Mouse (Mus musculus) liver, embryonic 11.5 days (tissue): ENCODE data around the gene Mettl7a3. TPM values are rescaled to one million over a fixed set of nuclear protein-coding genes. Genes with fewer than 3 reads are reported as not detected.

ENCODE experiments used
- ATAC-seq: fragments of 200-750 bp; cut with Nextera tagmentation; replicated peaks from 2 replicates; pipeline ENCODE4 v1.8.0; 2017; ENCODE audit warnings: moderate number of reproducible peaks, mild to moderate bottlenecking, moderate TSS enrichment, moderate library complexity; ENCODE audit not compliant: low FRiP score
- DNase-seq: peaks from one replicate; pipeline ENCODE4 v3.0.0-alpha.2; 2017; ENCODE audit warnings: low spot score
- H3K27ac ChIP-seq: fragments of 300-500 bp; sonication (generic); 2 replicates; pipeline ENCODE4 v1.5.1; 2014; ENCODE audit warnings: mild to moderate bottlenecking, low read depth, low read length, control low read depth
- H3K27me3 ChIP-seq: fragments of 300-500 bp; sonication (generic); replicated peaks from 2 replicates; pipeline ENCODE4 v1.6.1; 2014; ENCODE audit warnings: low read length, mixed read lengths; ENCODE audit not compliant: control insufficient read depth, insufficient read depth
- H3K36me3 ChIP-seq: fragments of 300-500 bp; sonication (generic); 2 replicates; pipeline ENCODE4 v1.6.1; 2014; ENCODE audit warnings: mild to moderate bottlenecking, low read length, moderate library complexity, mixed read lengths; ENCODE audit not compliant: control insufficient read depth, insufficient read depth
- H3K4me1 ChIP-seq: fragments of 300-500 bp; sonication (generic); replicated peaks from 2 replicates; pipeline ENCODE4 v1.6.1; 2014; ENCODE audit warnings: low read length, mixed read lengths; ENCODE audit not compliant: control insufficient read depth, insufficient read depth
- H3K4me2 ChIP-seq: fragments of 300-500 bp; sonication (generic); 2 replicates; pipeline ENCODE4 v1.6.1; 2014; ENCODE audit warnings: mild to moderate bottlenecking, control low read depth, moderate library complexity
- H3K4me3 ChIP-seq: fragments of 300-500 bp; sonication (generic); 2 replicates; pipeline ENCODE4 v1.5.1; 2014; ENCODE audit warnings: low read depth, low read length, control low read depth
- H3K9ac ChIP-seq: fragments of 300-500 bp; sonication (generic); 2 replicates; pipeline ENCODE4 v1.6.1; 2014; ENCODE audit warnings: low read depth, low read length, control low read depth
- H3K9me3 ChIP-seq: fragments of 300-500 bp; sonication (generic); 2 replicates; pipeline ENCODE4 v1.6.1; 2016; ENCODE audit warnings: low read length, inconsistent platforms, mixed read lengths; ENCODE audit not compliant: control insufficient read depth
- WGBS: fragments of 180-500 bp; shearing (Covaris S2); extraction: QIAGEN DNeasy Blood & Tissue Kit; methylation state at CpG from one replicate; pipeline ENCODE4 v1.1.7; 2014; 5-methylcytosine and 5-hydroxymethylcytosine counted together
- polyA plus RNA-seq: library from polyadenylated mRNA; unstranded; fragments of >200 nt; fragmentation: Nextera tagmentation; extraction: Ambion mirVana; gene quantifications from 2 replicates; pipeline ENCODE4 v1.2.1, GENCODE M21; 2014

Mettl7a3 gene
- not detected in 2 replicates for polyA plus RNA-seq

DNA sequence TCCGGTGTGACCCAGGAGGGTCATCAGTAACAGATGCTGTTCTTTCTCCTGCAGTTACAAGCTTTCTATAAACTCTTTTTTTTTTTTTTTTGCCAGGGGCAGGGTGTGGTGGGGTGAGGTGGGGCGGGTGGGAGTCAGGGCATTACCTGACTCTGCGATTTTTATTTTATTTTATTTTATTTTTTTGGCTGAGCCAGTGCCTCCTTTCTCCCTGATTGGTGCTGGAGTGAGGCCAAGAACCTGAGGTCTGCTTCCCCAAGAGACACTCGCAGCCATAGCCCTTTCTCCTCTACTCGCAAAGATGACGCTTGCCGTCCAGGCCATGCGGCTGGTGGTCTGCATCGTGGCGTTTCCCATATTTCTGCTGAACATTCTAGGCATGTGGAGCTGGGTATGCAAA is at the start of gene Mettl7a3:
Gene Mettl7a3, plus strand, starts transcription at position 301 of the 400 bp plus-strand sequence.
- WGBS, result 85% methylated on average over 10 of the region's 10 CpGs
- H3K9me3 ChIP-seq, result no peaks in the 10 kb centered on the region
- H3K27ac ChIP-seq, result no peak within 1 kb of the TSS
- no peak within 1 kb of the TSS for H3K4me2 ChIP-seq
- DNase-seq (no peak), ATAC-seq (no peak)
- no peaks in the 10 kb centered on the region for H3K27me3 ChIP-seq
- no peaks in the 10 kb centered on the region for H3K36me3 ChIP-seq
- no peak within 1 kb of the TSS for H3K9ac ChIP-seq
- H3K4me3 ChIP-seq, result no peak within 1 kb of the TSS
- H3K4me1 ChIP-seq, result no peaks in the 10 kb centered on the region

DNA sequence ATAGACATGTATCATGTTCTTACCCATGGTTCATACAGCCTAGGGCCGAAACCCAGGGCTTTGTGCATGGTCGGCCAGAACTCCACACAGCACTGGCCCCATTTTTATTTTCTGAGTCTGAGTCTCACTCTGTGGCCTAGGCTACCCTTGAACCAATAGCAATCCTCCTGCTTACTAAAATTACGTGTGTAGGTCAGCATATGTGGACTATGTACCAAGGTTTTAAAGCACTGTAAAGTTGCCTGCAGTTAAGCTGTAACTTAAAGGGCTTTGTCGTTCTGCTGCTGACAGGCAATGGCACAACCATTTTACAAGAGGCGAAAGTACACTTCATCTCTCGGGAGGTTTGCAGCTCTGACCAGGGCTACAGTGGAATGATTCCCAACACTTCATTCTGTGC is 45.7 kb upstream of the Mettl7a3 start:
- Histone ChIP-seq H3K4me3 (no peak overlapping the region), H3K4me2 (no peak overlapping the region), H3K9ac (no peak overlapping the region), H3K27me3 (no peaks in the 10 kb centered on the region), H3K4me1 (no peaks in the 10 kb centered on the region), H3K27ac (no peak overlapping the region), H3K9me3 (no peaks in the 10 kb centered on the region), H3K36me3 (no peaks in the 10 kb centered on the region)
- ATAC-seq, result no peak
- no peak for DNase-seq
- WGBS, result 87% methylated on average over 6 of the region's 6 CpGs

DNA sequence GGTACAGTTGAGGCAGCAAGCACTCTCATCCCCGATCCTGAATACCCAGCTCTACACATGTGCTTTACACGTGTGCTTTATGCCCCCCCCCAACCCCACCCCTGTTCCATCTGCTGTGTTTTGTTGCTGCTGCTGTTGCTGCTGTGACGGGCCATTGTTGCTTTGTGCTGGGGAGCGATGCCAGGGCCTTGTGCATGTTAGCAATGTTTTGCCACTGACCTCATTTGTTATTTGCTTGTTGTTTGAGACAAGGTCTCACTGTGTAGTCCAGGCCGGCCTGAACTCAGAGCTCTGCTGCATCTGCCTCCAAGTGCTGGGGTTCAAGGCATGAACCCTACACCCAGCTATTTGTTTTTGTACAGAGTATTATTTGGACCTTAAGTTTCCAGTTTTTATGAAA is 43.9 kb upstream of the Mettl7a3 start:
- WGBS, result 78% methylated on average over 5 of the region's 5 CpGs
- ATAC-seq (no peak), DNase-seq (no peak)
- no peak overlapping the region for H3K27ac ChIP-seq
- H3K9ac ChIP-seq, result no peak overlapping the region
- H3K27me3 ChIP-seq, result no peaks in the 10 kb centered on the region
- H3K9me3 ChIP-seq, result no peaks in the 10 kb centered on the region
- H3K36me3 ChIP-seq, result no peaks in the 10 kb centered on the region
- no peaks in the 10 kb centered on the region for H3K4me1 ChIP-seq
- no peak overlapping the region for H3K4me2 ChIP-seq
- no peak overlapping the region for H3K4me3 ChIP-seq

DNA sequence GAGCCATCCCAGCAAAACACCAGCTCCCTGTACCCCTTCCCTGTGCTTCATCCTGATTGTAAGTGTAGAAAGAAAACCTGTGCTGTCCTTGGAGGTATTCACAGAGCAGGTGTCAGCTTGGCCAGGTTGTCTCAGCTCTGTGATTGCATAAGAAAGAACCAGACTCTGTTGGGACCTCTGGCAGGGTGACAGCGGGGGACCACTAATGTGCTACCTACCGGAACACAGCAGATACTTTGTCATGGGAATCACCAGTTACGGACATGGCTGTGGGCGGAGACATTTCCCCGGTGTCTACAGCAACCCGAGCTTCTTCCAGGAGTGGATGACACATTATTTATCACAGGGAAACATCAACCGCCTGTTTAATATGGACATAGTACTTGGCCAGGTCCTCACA is 42.4 kb upstream of the Mettl7a3 start:
- DNase-seq, result no peak
- 61% methylated on average over 7 of the region's 7 CpGs for WGBS

DNA sequence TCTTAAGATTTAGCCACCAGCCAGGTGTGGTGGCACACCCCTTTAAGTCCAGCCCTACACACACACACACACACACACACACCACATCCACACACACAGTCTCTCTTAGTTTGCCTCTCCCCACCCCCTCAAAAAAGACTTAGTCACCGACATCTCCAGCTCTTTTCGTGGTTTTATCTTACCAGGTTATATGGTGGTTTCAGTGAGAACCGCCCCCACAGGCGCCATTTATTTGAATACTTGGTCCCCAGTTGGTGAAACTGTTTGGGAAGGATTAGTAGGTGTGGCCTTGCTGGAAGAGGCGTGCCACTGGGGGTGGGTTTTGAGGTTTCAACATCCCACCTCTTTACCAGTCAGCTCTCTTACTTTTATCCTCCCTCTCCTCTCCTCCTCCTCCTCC is 36.9 kb upstream of the Mettl7a3 start:
- Histone ChIP-seq H3K27me3 (no peaks in the 10 kb centered on the region), H3K9me3 (no peaks in the 10 kb centered on the region), H3K4me3 (no peak overlapping the region), H3K36me3 (no peaks in the 10 kb centered on the region), H3K4me1 (peaks cover 7% of the 10 kb centered on the region; the same call in 1 of the 2 replicates), H3K27ac (no peak overlapping the region), H3K4me2 (no peak overlapping the region), H3K9ac (no peak overlapping the region)
- ATAC-seq (no peak), DNase-seq (no peak)
- 73% methylated on average over 5 of the region's 5 CpGs for WGBS

More for the DNA sequence above, 42.4 kb upstream of the Mettl7a3 start:
- no peaks in the 10 kb centered on the region for H3K36me3 ChIP-seq
- H3K9ac ChIP-seq, result no peak overlapping the region
- H3K9me3 ChIP-seq, result no peaks in the 10 kb centered on the region
- H3K27ac ChIP-seq, result no peak overlapping the region
- H3K27me3 ChIP-seq, result no peaks in the 10 kb centered on the region
- no peaks in the 10 kb centered on the region for H3K4me1 ChIP-seq
- no peak for ATAC-seq
- H3K4me3 ChIP-seq, result no peak overlapping the region
- H3K4me2 ChIP-seq, result no peak overlapping the region

DNA sequence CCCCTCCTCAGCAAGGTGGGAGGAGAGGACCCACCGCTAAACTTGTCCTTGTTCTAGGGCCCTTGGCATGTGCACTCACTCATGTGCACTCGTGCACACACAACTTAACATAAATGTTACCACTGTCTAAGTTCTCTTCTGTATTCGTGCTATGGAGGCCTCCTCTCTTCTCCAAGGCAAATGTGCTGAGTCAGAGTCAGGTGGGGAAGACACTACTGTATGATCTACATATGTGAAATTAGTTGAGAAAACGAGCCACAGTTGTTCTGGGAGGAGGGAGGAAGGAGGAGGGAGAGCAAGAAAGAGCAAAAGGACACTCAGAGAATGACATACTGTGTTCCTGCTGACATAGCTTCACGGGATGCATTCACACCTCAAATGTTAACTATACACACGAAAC is 34.2 kb upstream of the Mettl7a3 start:
- no peak overlapping the region for H3K4me2 ChIP-seq
- 74% methylated on average over 6 of the region's 6 CpGs for WGBS
- no peak for ATAC-seq

DNA sequence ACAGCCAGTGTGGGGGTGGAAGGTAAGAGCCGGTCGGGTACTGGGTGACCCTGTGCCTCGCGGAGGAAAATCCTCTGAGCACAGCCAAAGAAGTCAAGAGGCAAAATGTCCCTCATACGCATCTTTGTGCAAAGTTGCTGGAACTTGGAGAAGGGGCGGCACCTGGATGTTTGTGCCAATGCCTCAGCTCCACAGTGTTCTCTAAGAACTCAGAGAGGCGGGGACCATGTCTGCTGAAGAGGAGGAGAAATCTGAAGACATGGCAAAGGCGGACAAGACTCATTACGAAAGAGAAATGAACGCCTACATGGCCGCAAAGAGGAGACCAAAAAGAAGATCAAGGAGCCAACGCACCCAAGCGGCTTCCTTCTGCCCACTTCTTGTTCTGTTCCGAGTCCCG is 33.2 kb upstream of the Mettl7a3 start:
- no peak overlapping the region for H3K27ac ChIP-seq
- H3K9me3 ChIP-seq, result no peaks in the 10 kb centered on the region
- no peaks in the 10 kb centered on the region for H3K36me3 ChIP-seq
- H3K9ac ChIP-seq, result no peak overlapping the region
- 81% methylated on average over 15 of the region's 15 CpGs for WGBS
- peaks cover 23% of the 10 kb centered on the region for H3K4me1 ChIP-seq
- H3K4me3 ChIP-seq, result no peak overlapping the region
- no peaks in the 10 kb centered on the region for H3K27me3 ChIP-seq
- no peak overlapping the region for H3K4me2 ChIP-seq
- ATAC-seq, result no peak
- DNase-seq, result no peak

More for the DNA sequence above, 34.2 kb upstream of the Mettl7a3 start:
- Histone ChIP-seq H3K36me3 (no peaks in the 10 kb centered on the region), H3K9me3 (no peaks in the 10 kb centered on the region), H3K4me3 (no peak overlapping the region), H3K4me1 (peaks cover 15% of the 10 kb centered on the region), H3K27me3 (no peaks in the 10 kb centered on the region), H3K27ac (no peak overlapping the region), H3K9ac (no peak overlapping the region)
- no peak for DNase-seq

DNA sequence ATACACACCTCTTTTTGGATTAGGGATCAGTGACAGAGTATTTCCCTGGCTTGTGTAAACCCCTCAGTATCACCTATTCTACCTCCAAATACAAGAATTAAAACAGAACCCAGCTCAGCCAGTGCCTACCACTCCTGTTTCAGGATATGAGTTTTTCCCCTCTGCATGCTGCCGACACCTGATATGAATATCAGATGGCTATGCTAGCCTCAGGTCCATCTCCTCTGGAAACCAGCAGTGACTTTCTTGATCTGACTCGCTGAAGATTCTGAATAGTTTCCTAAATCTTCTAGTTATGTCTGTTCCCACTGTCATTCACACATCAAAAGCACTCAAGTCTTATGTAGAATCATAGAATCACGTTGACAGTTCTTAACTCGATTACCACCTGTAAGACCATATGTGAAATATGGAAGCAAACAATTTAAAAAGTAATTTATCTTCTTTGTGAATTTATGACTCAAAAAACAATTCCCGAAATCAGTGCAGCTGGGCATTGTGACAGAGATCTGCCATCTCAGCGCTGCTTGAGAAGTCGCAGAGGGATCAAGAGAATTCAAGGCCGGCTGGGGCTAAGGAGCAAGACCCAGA is 31.2 kb upstream of the Mettl7a3 start:
- Histone ChIP-seq H3K4me1 (peaks cover 23% of the 10 kb centered on the region), H3K36me3 (no peaks in the 10 kb centered on the region), H3K9me3 (no peaks in the 10 kb centered on the region), H3K9ac (no peak overlapping the region), H3K4me3 (peak overlapping the region; percentile 61), H3K4me2 (peak overlapping the region; percentile 87), H3K27ac (peak overlapping the region; percentile 82; the same call in 1 of the 2 replicates), H3K27me3 (no peaks in the 10 kb centered on the region)
- ATAC-seq (no peak), DNase-seq (no peak)
- WGBS, result 51% methylated on average over 8 of the region's 8 CpGs
